Mouse (Mus musculus): ENCODE data around the gene Lrmda. TPM values are rescaled to one million over a fixed set of nuclear protein-coding genes. Genes with fewer than 3 reads are reported as not detected.

Gene Lrmda
- polyA plus RNA-seq (2017; shearing (Covaris generic)) = not detected

DNA sequence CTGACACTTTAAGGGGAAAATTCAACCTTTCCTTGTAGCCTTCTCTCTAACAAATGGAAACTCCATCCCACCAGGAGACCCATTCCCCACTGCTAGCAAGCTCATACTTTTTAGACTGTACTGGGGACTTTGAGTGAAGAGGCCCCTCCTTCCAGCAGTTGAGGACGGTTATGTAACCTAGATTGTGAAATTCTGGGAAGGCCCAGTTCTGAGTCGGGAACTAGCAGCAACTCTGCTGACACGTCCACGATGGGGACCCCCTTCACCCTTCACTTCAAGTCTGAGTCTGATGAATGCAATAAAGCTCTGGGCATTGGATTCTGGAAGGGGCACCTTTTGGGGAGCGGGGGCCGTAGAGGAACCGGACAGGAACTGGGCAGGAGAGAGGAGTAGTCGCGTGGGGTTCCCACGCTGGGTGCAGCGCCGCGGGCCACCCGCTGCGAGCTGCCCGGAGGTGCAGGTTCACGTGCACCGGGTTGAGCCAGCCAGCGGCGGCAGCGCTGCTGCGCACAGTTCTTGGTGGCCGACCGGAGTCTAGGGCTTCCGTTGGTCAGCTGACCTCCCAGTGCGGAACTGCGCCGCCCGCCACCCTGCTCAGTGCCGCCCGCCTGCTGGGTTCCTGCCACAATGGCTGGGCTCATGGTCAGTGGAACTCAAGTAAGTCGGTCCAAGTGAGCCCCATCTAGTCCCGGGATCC, at the start of gene Lrmda:
Gene Lrmda (plus strand): TSS at position 461 of the 697 bp plus-strand sequence.

DNA sequence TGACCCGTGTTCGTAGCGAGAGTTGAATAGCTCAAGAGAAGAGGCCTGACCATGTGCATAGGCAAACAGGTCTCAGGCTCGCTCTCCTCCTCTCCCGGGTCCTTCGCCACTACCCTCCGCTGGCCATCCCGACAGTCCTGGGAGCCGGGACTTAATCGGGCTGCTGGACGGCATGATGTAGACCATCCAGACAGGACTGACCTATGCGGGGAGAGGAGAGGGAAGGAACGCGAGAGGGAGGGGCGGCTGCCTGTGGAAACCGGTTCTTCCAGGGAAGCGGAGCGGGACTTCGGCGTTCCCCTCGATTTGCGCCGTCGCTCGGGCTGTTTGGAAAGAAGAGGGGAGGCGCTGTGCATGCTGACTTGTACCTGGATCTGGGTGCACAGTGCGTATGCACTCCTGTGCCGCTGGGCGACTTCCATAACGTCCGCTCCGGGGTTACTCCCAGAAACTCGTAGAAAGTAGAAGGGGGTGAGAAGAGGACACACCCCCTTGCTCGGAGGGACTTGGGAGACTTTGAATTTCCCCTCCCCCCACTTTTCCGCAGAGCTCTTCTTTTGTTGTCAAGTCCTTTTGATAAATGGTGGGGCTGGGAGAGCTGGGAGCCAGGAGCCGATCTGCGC, 30.1 kb upstream of the Lrmda start, which contains the start of gene Zfp503:
Gene Zfp503 (minus strand): TSS at position 311 of the 623 bp plus-strand sequence.

Other genes starting within 250 kb of the Lrmda start
- gene Vdac2, start 194.5 kb upstream of the Lrmda start, polyA plus RNA-seq (2017; shearing (Covaris generic)) = 177 TPM
- 30.0 TPM for gene Comtd1, start 170.7 kb upstream of the Lrmda start, polyA plus RNA-seq (2017; shearing (Covaris generic))
- not detected for gene Zfp503, start 30.1 kb upstream of the Lrmda start, polyA plus RNA-seq (2017; shearing (Covaris generic))